Mouse (Mus musculus) forebrain, embryonic 12.5 days (tissue): ENCODE results near the gene Tmod1. TPM values are rescaled to one million over a fixed set of nuclear protein-coding genes. Genes with fewer than 3 reads are reported as not detected.

Source experiments
- ATAC-seq: fragments of 200-750 bp; cut with Nextera tagmentation; 2 replicates; pipeline ENCODE4 v1.8.0; 2017; ENCODE audit warnings: moderate TSS enrichment; ENCODE audit not compliant: low FRiP score
- H3K27ac ChIP-seq: fragments of 300-500 bp; sonication (generic); 2 replicates; pipeline ENCODE4 v1.5.1; 2016; ENCODE audit warnings: mild to moderate bottlenecking
- H3K27me3 ChIP-seq: fragments of 300-500 bp; sonication (generic); 2 replicates; pipeline ENCODE4 v1.6.1; 2016; ENCODE audit warnings: mild to moderate bottlenecking
- H3K36me3 ChIP-seq: fragments of 300-500 bp; sonication (generic); replicated peaks from 2 replicates; pipeline ENCODE4 v1.6.1; 2016; ENCODE audit warnings: mild to moderate bottlenecking
- H3K4me1 ChIP-seq: fragments of 300-500 bp; sonication (generic); 2 replicates; pipeline ENCODE4 v1.6.1; 2016
- H3K4me2 ChIP-seq: fragments of 300-500 bp; sonication (generic); 2 replicates; pipeline ENCODE4 v1.6.1; 2016; ENCODE audit warnings: mild to moderate bottlenecking, moderate library complexity
- H3K4me3 ChIP-seq: fragments of 300-500 bp; sonication (generic); replicated peaks from 2 replicates; pipeline ENCODE4 v1.5.1; 2016; ENCODE audit warnings: mild to moderate bottlenecking
- H3K9ac ChIP-seq: fragments of 300-500 bp; sonication (generic); 2 replicates; pipeline ENCODE4 v1.6.1; 2016; ENCODE audit warnings: mild to moderate bottlenecking
- H3K9me3 ChIP-seq: fragments of 300-500 bp; sonication (generic); 2 replicates; pipeline ENCODE4 v1.6.1; 2016
- WGBS: fragments of 180-500 bp; shearing (Covaris S2); methylation state at CpG from one replicate; pipeline ENCODE4 v1.1.7; 2016; 5-methylcytosine and 5-hydroxymethylcytosine counted together
- polyA plus RNA-seq: library from polyadenylated mRNA; unstranded; fragments of >200 nt; fragmentation: Nextera tagmentation; extraction: Ambion mirVana; gene quantifications from 2 replicates; pipeline ENCODE4 v1.2.1, GENCODE M21; 2016

Gene Tmod1
- polyA plus RNA-seq, 1 experiment from 2014 or later, result 1.1 TPM

GRCm38 (mm10) chr4:46126541-46126940 lies 87.8 kb downstream of the Tmod1 start:
- WGBS, result 46% methylated on average over 2 of the region's 2 CpGs
- H3K27ac ChIP-seq, result no peak overlapping the region

GRCm38 (mm10) chr4:46129311-46130004 lies 90.7 kb downstream of the Tmod1 start:
- H3K4me1 ChIP-seq, result no peaks in the 10 kb centered on the region
- H3K4me3 ChIP-seq, result no peak overlapping the region
- no peaks in the 10 kb centered on the region for H3K9me3 ChIP-seq
- no peak overlapping the region for H3K27ac ChIP-seq
- ATAC-seq, result no peak
- no peak overlapping the region for H3K4me2 ChIP-seq
- H3K27me3 ChIP-seq, result no peaks in the 10 kb centered on the region
- peaks cover 80% of the 10 kb centered on the region for H3K36me3 ChIP-seq
- H3K9ac ChIP-seq, result no peak overlapping the region
- WGBS, result 96% methylated on average over 8 of the region's 8 CpGs

More at GRCm38 (mm10) chr4:46126541-46126940, 87.8 kb downstream of the Tmod1 start:
- Histone ChIP-seq H3K27me3 (no peaks in the 10 kb centered on the region), H3K9me3 (no peaks in the 10 kb centered on the region), H3K4me3 (no peak overlapping the region), H3K4me1 (no peaks in the 10 kb centered on the region), H3K4me2 (no peak overlapping the region), H3K36me3 (peaks cover 81% of the 10 kb centered on the region), H3K9ac (no peak overlapping the region)
- no peak for ATAC-seq

GRCm38 (mm10) chr4:46130221-46130620 lies 91.5 kb downstream of the Tmod1 start:
- Histone ChIP-seq H3K9ac (no peak overlapping the region), H3K27ac (no peak overlapping the region), H3K9me3 (no peaks in the 10 kb centered on the region), H3K4me3 (no peak overlapping the region), H3K36me3 (peaks cover 79% of the 10 kb centered on the region), H3K27me3 (no peaks in the 10 kb centered on the region), H3K4me2 (no peak overlapping the region), H3K4me1 (no peaks in the 10 kb centered on the region)
- no peak for ATAC-seq
- WGBS, result 81% methylated on average over 3 of the region's 3 CpGs

- no peaks in the 10 kb centered on the region for H3K27me3 ChIP-seq
- H3K4me2 ChIP-seq, result no peak overlapping the region
- H3K4me1 ChIP-seq, result peaks cover 2% of the 10 kb centered on the region
- ATAC-seq, result no peak
- WGBS, result 87% methylated on average over 6 of the region's 6 CpGs
- H3K9ac ChIP-seq, result no peak overlapping the region
- H3K36me3 ChIP-seq, result peaks cover 74% of the 10 kb centered on the region
- H3K4me3 ChIP-seq, result no peak overlapping the region
- no peak overlapping the region for H3K27ac ChIP-seq
- H3K9me3 ChIP-seq, result no peaks in the 10 kb centered on the region
These were observed 93.1 kb downstream of the Tmod1 start for GRCm38 (mm10) chr4:46131791-46132190.

GRCm38 (mm10) chr4:46137629-46138286 lies 99.0 kb downstream of the Tmod1 start:
- H3K36me3 ChIP-seq, result peaks cover 25% of the 10 kb centered on the region
- peak overlapping the region; percentile 88 for H3K4me3 ChIP-seq
- H3K4me1 ChIP-seq, result peaks cover 28% of the 10 kb centered on the region
- peak; percentile 78 for ATAC-seq
- H3K9me3 ChIP-seq, result no peaks in the 10 kb centered on the region
- H3K27ac ChIP-seq, result peak overlapping the region; percentile 99
- peak overlapping the region; percentile 69 for H3K4me2 ChIP-seq
- peak overlapping the region; percentile 95 for H3K9ac ChIP-seq
- H3K27me3 ChIP-seq, result no peaks in the 10 kb centered on the region
- WGBS, result 9% methylated on average over 17 of the region's 17 CpGs

GRCm38 (mm10) chr4:46138287-46139222 lies 99.8 kb downstream of the Tmod1 start, which contains the start of the genes Ncbp1 and Tstd2:
Ncbp1 (plus strand) TSS chr4:46138613.
Tstd2 (minus strand) TSS chr4:46138694.
- H3K4me1 ChIP-seq, result peaks cover 28% of the 10 kb centered on the region
- peak within 1 kb of the TSS; percentile 99 for H3K27ac ChIP-seq
- peak within 1 kb of the TSS; percentile 69 for H3K4me2 ChIP-seq
- peak; percentile 89 for ATAC-seq
- peak within 1 kb of the TSS; percentile 95 for H3K9ac ChIP-seq
- H3K4me3 ChIP-seq, result peak within 1 kb of the TSS; percentile 88
- H3K27me3 ChIP-seq, result no peaks in the 10 kb centered on the region
- no peaks in the 10 kb centered on the region for H3K9me3 ChIP-seq
- WGBS, result under 1% methylated on average over 86 of the region's 90 CpGs
- peaks cover 18% of the 10 kb centered on the region for H3K36me3 ChIP-seq

GRCm38 (mm10) chr4:46144323-46144722 lies 105.6 kb downstream of the Tmod1 start:
- Histone ChIP-seq H3K4me2 (no peak overlapping the region), H3K36me3 (peaks cover 30% of the 10 kb centered on the region), H3K9me3 (no peaks in the 10 kb centered on the region), H3K27me3 (no peaks in the 10 kb centered on the region), H3K27ac (no peak overlapping the region), H3K9ac (no peak overlapping the region), H3K4me3 (no peak overlapping the region), H3K4me1 (peaks cover 16% of the 10 kb centered on the region)
- 65% methylated on average over 3 of the region's 3 CpGs for WGBS
- no peak for ATAC-seq

GRCm38 (mm10) chr4:46146881-46147280 lies 108.1 kb downstream of the Tmod1 start:
- no peak overlapping the region for H3K27ac ChIP-seq
- no peaks in the 10 kb centered on the region for H3K27me3 ChIP-seq
- H3K36me3 ChIP-seq, result peaks cover 50% of the 10 kb centered on the region
- no peaks in the 10 kb centered on the region for H3K9me3 ChIP-seq
- H3K9ac ChIP-seq, result no peak overlapping the region
- no peaks in the 10 kb centered on the region for H3K4me1 ChIP-seq
- no peak overlapping the region for H3K4me2 ChIP-seq
- ATAC-seq, result no peak
- no peak overlapping the region for H3K4me3 ChIP-seq
- 88% methylated on average over 1 of the region's 1 CpGs for WGBS

GRCm38 (mm10) chr4:46151903-46152544 lies 113.3 kb downstream of the Tmod1 start:
- H3K4me1 ChIP-seq, result no peaks in the 10 kb centered on the region
- no peak overlapping the region for H3K9ac ChIP-seq
- H3K4me3 ChIP-seq, result no peak overlapping the region
- H3K36me3 ChIP-seq, result peaks cover 89% of the 10 kb centered on the region
- WGBS, result 92% methylated on average over 12 of the region's 12 CpGs
- H3K4me2 ChIP-seq, result no peak overlapping the region
- no peak for ATAC-seq
- no peaks in the 10 kb centered on the region for H3K9me3 ChIP-seq
- no peak overlapping the region for H3K27ac ChIP-seq
- H3K27me3 ChIP-seq, result no peaks in the 10 kb centered on the region

- H3K36me3 ChIP-seq, result peaks cover 96% of the 10 kb centered on the region
- 88% methylated on average over 2 of the region's 2 CpGs for WGBS
These were observed 125.3 kb downstream of the Tmod1 start for GRCm38 (mm10) chr4:46164027-46164426.

More at GRCm38 (mm10) chr4:46164027-46164426, 125.3 kb downstream of the Tmod1 start:
- Histone ChIP-seq H3K27me3 (no peaks in the 10 kb centered on the region), H3K4me2 (no peak overlapping the region), H3K9ac (no peak overlapping the region), H3K9me3 (no peaks in the 10 kb centered on the region), H3K4me1 (no peaks in the 10 kb centered on the region), H3K27ac (no peak overlapping the region), H3K4me3 (no peak overlapping the region)
- ATAC-seq, result no peak
